Mouse (Mus musculus) thymus, adult 2 months (tissue): ENCODE measurements around the gene Hsf4. TPM values are rescaled to one million over a fixed set of nuclear protein-coding genes. Genes with fewer than 3 reads are reported as not detected.

Source experiments
- DNase-seq: peaks from one replicate; pipeline ENCODE4 v3.0.0; 2021
- H3K27ac ChIP-seq: fragments of 200-500 bp; 2 replicates; pipeline ENCODE4 v1.5.1; 2012; ENCODE audit warnings: low read length, control low read depth; ENCODE audit not compliant: control insufficient read depth, insufficient read depth
- H3K27me3 ChIP-seq: fragments of 200-500 bp; 2 replicates; pipeline ENCODE4 v1.6.1; 2012; ENCODE audit warnings: mild to moderate bottlenecking, low read length, moderate library complexity, mixed read lengths; ENCODE audit not compliant: control insufficient read depth, insufficient read depth
- H3K36me3 ChIP-seq: fragments of 200-500 bp; 2 replicates; pipeline ENCODE4 v1.6.1; 2012; ENCODE audit warnings: mild to moderate bottlenecking, low read length, moderate library complexity; ENCODE audit not compliant: control insufficient read depth, insufficient read depth
- H3K4me1 ChIP-seq: fragments of 200-500 bp; replicated peaks from 2 replicates; pipeline ENCODE4 v1.6.1; 2012; ENCODE audit warnings: low read length; ENCODE audit not compliant: control insufficient read depth, insufficient read depth
- H3K4me3 ChIP-seq: fragments of 200-500 bp; 2 replicates; pipeline ENCODE4 v1.5.1; 2012; ENCODE audit warnings: mild to moderate bottlenecking, low read length, control low read depth, moderate library complexity; ENCODE audit not compliant: control insufficient read depth, insufficient read depth
- CTCF ChIP-seq: fragments of 200-500 bp; IDR thresholded peaks from 2 replicates; pipeline ENCODE4 v1.5.1; 2012; ENCODE audit warnings: mild to moderate bottlenecking, control low read depth, low read length, moderate library complexity, borderline replicate concordance; ENCODE audit not compliant: control insufficient read depth, poor library complexity, insufficient read depth; ENCODE audit errors: extremely low read depth
- POLR2A ChIP-seq: fragments of 200-500 bp; IDR thresholded peaks from 2 replicates; pipeline ENCODE4 v1.6.1; 2012; ENCODE audit warnings: mild to moderate bottlenecking, low read length, control low read depth, moderate library complexity; ENCODE audit not compliant: control insufficient read depth, poor library complexity, insufficient read depth; ENCODE audit errors: extremely low read depth
- WGBS: fragments of 180-500 bp; shearing (Covaris S2); methylation state at CpG from one replicate; pipeline ENCODE4 v1.1.7; 2018; 5-methylcytosine and 5-hydroxymethylcytosine counted together
- polyA plus RNA-seq: library from polyadenylated mRNA; depleted of rRNA; stranded (reverse); fragments of >200 nt; gene quantifications from 2 replicates; pipeline ENCODE4 v1.2.3, GENCODE M21; 2012

The Hsf4 gene
- polyA plus RNA-seq, 1 experiment, result 3.3 TPM

- DNase-seq, result peak; percentile 75
- no peak overlapping the region for H3K27ac ChIP-seq
- TF ChIP-seq CTCF, result peak; percentile 100
- no peak for TF ChIP-seq POLR2A
- peak overlapping the region; percentile 38 for H3K4me3 ChIP-seq
- WGBS, result 1% methylated on average over 30 of the region's 30 CpGs
- no peaks in the 10 kb centered on the region for H3K27me3 ChIP-seq
- H3K4me1 ChIP-seq, result peaks cover 31% of the 10 kb centered on the region
- H3K36me3 ChIP-seq, result no peaks in the 10 kb centered on the region
Observed at GRCm38 (mm10) chr8:105259721-105260320, 9.8 kb upstream of the Hsf4 start.

- peaks cover 26% of the 10 kb centered on the region for H3K4me1 ChIP-seq
- 87% methylated on average over 7 of the region's 7 CpGs for WGBS
- H3K27ac ChIP-seq, result no peak overlapping the region
- H3K4me3 ChIP-seq, result no peak overlapping the region
- TF ChIP-seq POLR2A, result no peak
- TF ChIP-seq CTCF, result no peak
- H3K36me3 ChIP-seq, result no peaks in the 10 kb centered on the region
- DNase-seq, result no peak
- H3K27me3 ChIP-seq, result no peaks in the 10 kb centered on the region
Observed at GRCm38 (mm10) chr8:105260371-105261099, 9.1 kb upstream of the Hsf4 start.

GRCm38 (mm10) chr8:105261326-105261980 lies 8.1 kb upstream of the Hsf4 start:
- Histone ChIP-seq H3K27ac (no peak overlapping the region), H3K36me3 (no peaks in the 10 kb centered on the region), H3K4me1 (peaks cover 26% of the 10 kb centered on the region), H3K4me3 (no peak overlapping the region), H3K27me3 (no peaks in the 10 kb centered on the region)
- TF ChIP-seq CTCF (no peak), POLR2A (no peak)
- 98% methylated on average over 12 of the region's 12 CpGs for WGBS
- DNase-seq, result no peak

- DNase-seq, result no peak
- WGBS, result 62% methylated on average over 16 of the region's 16 CpGs
- no peaks in the 10 kb centered on the region for H3K27me3 ChIP-seq
- H3K36me3 ChIP-seq, result no peaks in the 10 kb centered on the region
- peaks cover 32% of the 10 kb centered on the region for H3K4me1 ChIP-seq
- no peak overlapping the region for H3K27ac ChIP-seq
- peak overlapping the region; percentile 80; the same call in 1 of the 2 replicates for H3K4me3 ChIP-seq
- no peak for TF ChIP-seq CTCF
- TF ChIP-seq POLR2A, result no peak
Observed at GRCm38 (mm10) chr8:105263244-105263912, 6.2 kb upstream of the Hsf4 start.

- Histone ChIP-seq H3K27ac (peak within 1 kb of the TSS; percentile 21; the same call in 1 of the 2 replicates), H3K4me3 (peak within 1 kb of the TSS; percentile 80), H3K36me3 (no peaks in the 10 kb centered on the region; the same call in none of the 2 replicates), H3K4me1 (peaks cover 30% of the 10 kb centered on the region), H3K27me3 (peaks cover 3% of the 10 kb centered on the region; the same call in 1 of the 2 replicates)
- TF ChIP-seq CTCF (peak; percentile 52; the same call in 1 of the 2 replicates), POLR2A (peak; percentile 67)
- 2% methylated on average over 54 of the region's 54 CpGs for WGBS
- DNase-seq, result peak; percentile 78
Observed at GRCm38 (mm10) chr8:105264024-105264982, 5.3 kb upstream of the Hsf4 start, which contains the start of the genes Tradd and Fbxl8. Gene Tradd, minus strand, starts transcription at chr8:105264609. Gene Fbxl8, plus strand, starts transcription at chr8:105264648.

- peak; percentile 52 for DNase-seq
- no peak for TF ChIP-seq CTCF
- TF ChIP-seq POLR2A, result no peak
- peaks cover 10% of the 10 kb centered on the region; the same call in 1 of the 2 replicates for H3K27me3 ChIP-seq
- H3K27ac ChIP-seq, result peak overlapping the region; percentile 21; the same call in 1 of the 2 replicates
- peaks cover 29% of the 10 kb centered on the region for H3K4me1 ChIP-seq
- no peaks in the 10 kb centered on the region; the same call in none of the 2 replicates for H3K36me3 ChIP-seq
- H3K4me3 ChIP-seq, result peak overlapping the region; percentile 49
- WGBS, result 1% methylated on average over 10 of the region's 10 CpGs
Observed at GRCm38 (mm10) chr8:105265128-105265527, 4.5 kb upstream of the Hsf4 start.
